Mouse (Mus musculus) liver, embryonic 13.5 days (tissue): Measurements from ENCODE around the gene Tdrd5. TPM values are rescaled to one million over a fixed set of nuclear protein-coding genes. Genes with fewer than 3 reads are reported as not detected.
A peak's percentile ranks its signal among the peaks of the same experiment; 100 is the strongest.
"Not testable (repeated sequence)": the region's sequence is repeated elsewhere in the genome, so short reads cannot be mapped to it uniquely, and the experiment has no call there.

Experiments used
- ATAC-seq: fragments of 200-750 bp; cut with Nextera tagmentation; 2 replicates; pipeline ENCODE4 v1.8.0; 2017; ENCODE audit warnings: low read depth, mild to moderate bottlenecking, moderate number of reproducible peaks, moderate library complexity
- DNase-seq: peaks from one replicate; pipeline ENCODE4 v3.0.0; 2022
- H3K27ac ChIP-seq: fragments of 300-500 bp; sonication (generic); 2 replicates; pipeline ENCODE4 v1.5.1; 2015; ENCODE audit warnings: moderate library complexity, mild to moderate bottlenecking, inconsistent platforms
- H3K27me3 ChIP-seq: fragments of 300-500 bp; sonication (generic); 2 replicates; pipeline ENCODE4 v1.6.1; 2015; ENCODE audit warnings: mild to moderate bottlenecking, inconsistent platforms
- H3K36me3 ChIP-seq: fragments of 300-500 bp; sonication (generic); 2 replicates; pipeline ENCODE4 v1.6.1; 2015; ENCODE audit warnings: mild to moderate bottlenecking, inconsistent platforms
- H3K4me1 ChIP-seq: fragments of 300-500 bp; sonication (generic); replicated peaks from 2 replicates; pipeline ENCODE4 v1.6.1; 2015; ENCODE audit warnings: inconsistent platforms
- H3K4me2 ChIP-seq: fragments of 300-500 bp; sonication (generic); 2 replicates; pipeline ENCODE4 v1.6.1; 2015; ENCODE audit warnings: inconsistent platforms, mild to moderate bottlenecking, moderate library complexity
- H3K4me3 ChIP-seq: fragments of 300-500 bp; sonication (generic); replicated peaks from 2 replicates; pipeline ENCODE4 v1.5.1; 2015; ENCODE audit warnings: mild to moderate bottlenecking, inconsistent platforms
- H3K9ac ChIP-seq: fragments of 300-500 bp; sonication (generic); 2 replicates; pipeline ENCODE4 v1.6.1; 2015; ENCODE audit warnings: mild to moderate bottlenecking, inconsistent platforms
- H3K9me3 ChIP-seq: fragments of 300-500 bp; sonication (generic); replicated peaks from 2 replicates; pipeline ENCODE4 v1.6.1; 2016; ENCODE audit warnings: inconsistent platforms
- WGBS: fragments of 180-500 bp; shearing (Covaris S2); methylation state at CpG from one replicate; pipeline ENCODE4 v1.1.7; 2015; ENCODE audit not compliant: insufficient replicate concordance; 5-methylcytosine and 5-hydroxymethylcytosine counted together
- polyA plus RNA-seq: library from polyadenylated mRNA; unstranded; fragments of >200 nt; fragmentation: Nextera tagmentation; extraction: Ambion mirVana; gene quantifications from 2 replicates; pipeline ENCODE4 v1.2.1, GENCODE M21; 2015

Tdrd5 gene
- polyA plus RNA-seq, 1 experiment from 2014 or later = 0.07 TPM

DNA sequence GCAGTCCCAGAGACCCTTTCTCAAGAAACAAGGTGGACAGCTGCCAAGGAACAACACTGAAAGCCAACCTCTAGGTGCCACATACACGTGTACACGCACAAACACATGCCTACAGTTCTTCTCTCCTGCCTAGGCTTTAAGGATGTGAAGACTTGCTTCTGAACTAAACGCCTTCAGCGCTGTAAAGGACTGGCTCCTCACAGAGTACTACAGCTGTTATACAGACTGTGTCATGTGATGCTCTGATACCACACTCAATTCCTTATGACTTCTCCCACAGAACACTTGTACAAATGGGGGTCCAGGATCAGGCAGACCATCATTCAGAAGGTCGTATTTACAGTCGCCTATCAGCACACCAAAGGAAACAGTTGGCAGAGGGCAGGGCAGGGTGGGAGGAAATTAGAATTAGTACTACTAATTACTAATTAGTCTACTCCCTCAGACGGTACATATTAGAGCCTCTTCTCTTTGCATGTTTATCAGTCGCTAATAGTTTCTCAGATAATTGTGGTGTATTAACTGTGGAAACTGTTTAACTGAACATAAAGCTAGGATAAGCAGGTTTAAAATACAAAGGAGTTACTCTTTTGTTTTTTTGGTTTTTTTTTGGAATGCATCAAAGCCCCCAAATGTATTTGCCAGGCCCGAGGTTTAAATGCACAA lies 14.8 kb downstream of the Tdrd5 start:
- DNase-seq (no peak), ATAC-seq (no peak)
- no peaks in the 10 kb centered on the region for H3K9me3 ChIP-seq
- H3K27me3 ChIP-seq = no peaks in the 10 kb centered on the region
- WGBS = 53% methylated on average over 9 of the region's 9 CpGs
- no peak overlapping the region for H3K27ac ChIP-seq
- H3K9ac ChIP-seq = no peak overlapping the region
- no peak overlapping the region for H3K4me2 ChIP-seq
- H3K4me1 ChIP-seq = no peaks in the 10 kb centered on the region
- H3K4me3 ChIP-seq = no peak overlapping the region
- H3K36me3 ChIP-seq = no peaks in the 10 kb centered on the region

DNA sequence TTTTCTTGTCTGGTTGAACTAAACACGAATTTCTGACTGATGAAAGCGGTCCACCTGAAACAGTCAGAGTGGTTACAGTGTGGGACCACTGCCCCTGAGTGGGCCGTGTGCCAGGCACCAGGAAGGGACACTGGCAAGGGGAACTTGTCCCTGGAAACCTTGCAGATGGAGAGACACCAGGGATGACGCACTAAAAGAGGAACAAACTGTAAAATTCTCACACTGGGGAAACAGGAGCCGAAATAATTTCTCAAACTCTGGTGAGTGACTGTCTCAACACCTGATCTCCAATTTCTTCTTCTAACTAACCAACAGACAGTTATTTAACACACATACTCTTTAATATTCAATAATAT lies 17.9 kb downstream of the Tdrd5 start:
- Histone ChIP-seq H3K36me3 (no peaks in the 10 kb centered on the region), H3K4me3 (no peak overlapping the region), H3K4me2 (no peak overlapping the region), H3K9ac (no peak overlapping the region), H3K27ac (no peak overlapping the region), H3K27me3 (no peaks in the 10 kb centered on the region), H3K4me1 (no peaks in the 10 kb centered on the region), H3K9me3 (no peaks in the 10 kb centered on the region)
- ATAC-seq (no peak), DNase-seq (no peak)
- WGBS = 44% methylated on average over 5 of the region's 5 CpGs

DNA sequence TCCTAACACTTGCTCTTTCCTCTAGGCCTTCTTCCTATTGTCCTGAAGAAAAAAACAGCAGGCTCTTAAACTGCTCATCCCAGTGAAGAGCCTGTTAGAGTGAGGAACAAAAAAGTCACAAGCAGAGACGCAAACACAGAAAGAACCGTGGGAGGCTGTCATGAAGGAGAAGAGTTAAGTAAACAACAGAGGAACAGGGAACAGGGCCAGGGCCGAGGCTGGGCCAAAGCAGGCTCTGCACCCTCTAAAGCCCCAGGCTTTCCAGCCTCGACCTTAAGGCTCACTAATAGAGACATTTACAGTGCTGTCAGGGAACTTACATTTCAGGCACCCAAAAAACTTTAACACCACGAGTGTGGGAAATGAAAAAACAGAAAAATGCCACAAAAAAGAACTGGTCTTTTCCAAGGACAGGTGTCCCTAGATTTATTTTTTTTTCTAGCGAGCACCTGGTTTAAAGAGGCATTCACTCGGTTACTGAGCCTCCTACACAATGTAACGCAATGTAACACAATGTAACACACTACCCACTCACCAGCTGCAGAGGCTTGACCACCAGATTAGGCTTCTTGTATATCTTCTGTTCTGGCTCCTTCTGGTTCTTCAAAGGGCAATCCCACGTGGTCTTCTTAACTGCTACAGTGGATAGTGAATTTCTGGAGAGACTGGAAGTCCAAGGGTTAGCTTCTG lies 18.5 kb downstream of the Tdrd5 start:
- WGBS = 34% methylated on average over 9 of the region's 9 CpGs
- Histone ChIP-seq H3K27ac (no peak overlapping the region), H3K4me2 (no peak overlapping the region), H3K9ac (no peak overlapping the region), H3K4me3 (no peak overlapping the region), H3K9me3 (no peaks in the 10 kb centered on the region), H3K4me1 (no peaks in the 10 kb centered on the region), H3K36me3 (no peaks in the 10 kb centered on the region), H3K27me3 (no peaks in the 10 kb centered on the region)
- ATAC-seq (no peak), DNase-seq (no peak)

DNA sequence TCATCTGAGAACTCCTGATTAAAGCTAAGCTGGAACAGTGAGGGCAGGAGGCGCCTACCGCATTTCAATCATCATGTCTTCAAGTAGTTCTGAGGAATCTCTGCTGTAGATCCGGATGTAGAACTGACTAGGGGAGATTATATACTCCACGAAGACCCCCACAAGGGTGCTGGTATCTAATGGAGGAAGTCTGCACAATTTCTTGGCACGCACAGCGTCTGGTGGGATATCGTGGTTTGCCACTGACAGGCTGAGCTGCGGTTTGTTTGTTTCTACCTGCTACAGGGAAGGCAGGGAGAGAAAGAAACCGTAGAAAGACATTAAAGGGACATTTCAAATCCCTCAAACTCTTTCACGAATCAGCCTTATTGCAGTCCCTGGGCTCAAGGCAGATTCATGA lies 19.3 kb downstream of the Tdrd5 start:
- no peaks in the 10 kb centered on the region for H3K27me3 ChIP-seq
- 16% methylated on average over 10 of the region's 10 CpGs for WGBS
- H3K4me1 ChIP-seq = no peaks in the 10 kb centered on the region
- no peaks in the 10 kb centered on the region for H3K36me3 ChIP-seq
- no peak overlapping the region for H3K4me3 ChIP-seq
- no peak overlapping the region for H3K9ac ChIP-seq
- DNase-seq (no peak), ATAC-seq (no peak)
- no peaks in the 10 kb centered on the region for H3K9me3 ChIP-seq
- no peak overlapping the region for H3K27ac ChIP-seq
- H3K4me2 ChIP-seq = no peak overlapping the region

DNA sequence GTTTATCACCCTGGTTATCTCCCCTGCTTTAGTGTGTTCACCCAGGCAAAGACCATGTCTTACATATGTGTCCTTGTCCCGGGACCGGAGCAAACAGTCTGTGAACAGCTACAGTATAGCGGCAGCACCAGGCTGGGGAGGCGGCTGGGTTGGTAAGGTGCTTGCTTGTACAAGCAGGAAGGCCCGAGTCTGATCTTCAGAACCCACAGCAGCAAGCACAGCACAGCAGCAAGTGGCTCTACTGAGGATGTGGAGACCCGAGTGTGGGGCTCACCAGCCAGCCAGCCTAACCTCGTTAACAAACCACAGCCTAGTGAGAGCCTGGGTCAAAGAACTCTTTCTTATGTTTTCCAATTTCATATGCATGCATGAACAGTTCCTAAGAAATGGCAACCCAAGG lies 23.3 kb downstream of the Tdrd5 start:
- Histone ChIP-seq H3K9me3 (no peaks in the 10 kb centered on the region), H3K4me3 (no peak overlapping the region), H3K4me2 (no peak overlapping the region), H3K9ac (no peak overlapping the region), H3K27me3 (no peaks in the 10 kb centered on the region), H3K36me3 (no peaks in the 10 kb centered on the region), H3K4me1 (no peaks in the 10 kb centered on the region), H3K27ac (no peak overlapping the region)
- WGBS = 52% methylated on average over 7 of the region's 7 CpGs
- DNase-seq (no peak), ATAC-seq (no peak)

DNA sequence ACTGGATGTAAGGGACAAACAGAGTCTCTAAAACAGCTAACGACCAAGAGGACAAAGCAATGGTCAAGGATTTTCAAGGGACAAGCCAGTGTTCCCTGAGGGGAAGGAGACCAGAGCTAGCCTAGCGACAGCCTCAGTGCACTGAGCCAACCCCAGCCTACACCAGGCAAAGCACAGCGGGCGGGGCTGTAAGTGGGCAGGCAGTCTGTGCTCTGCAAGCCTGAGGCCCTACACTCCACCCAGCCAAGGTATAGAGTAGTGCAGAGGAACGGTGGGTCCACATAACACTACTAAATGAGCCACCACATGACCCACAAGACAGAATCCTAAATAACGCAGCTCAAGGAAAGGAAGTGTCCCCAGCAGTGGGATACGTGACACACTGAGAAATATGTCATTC lies 29.8 kb downstream of the Tdrd5 start:
- H3K4me1 ChIP-seq = no peaks in the 10 kb centered on the region
- no peak for DNase-seq
- 53% methylated on average over 7 of the region's 7 CpGs for WGBS
- no peak overlapping the region for H3K9ac ChIP-seq
- no peaks in the 10 kb centered on the region for H3K9me3 ChIP-seq
- H3K4me3 ChIP-seq = no peak overlapping the region
- no peak overlapping the region for H3K27ac ChIP-seq
- ATAC-seq = no peak
- no peak overlapping the region for H3K4me2 ChIP-seq
- H3K36me3 ChIP-seq = no peaks in the 10 kb centered on the region
- H3K27me3 ChIP-seq = no peaks in the 10 kb centered on the region

DNA sequence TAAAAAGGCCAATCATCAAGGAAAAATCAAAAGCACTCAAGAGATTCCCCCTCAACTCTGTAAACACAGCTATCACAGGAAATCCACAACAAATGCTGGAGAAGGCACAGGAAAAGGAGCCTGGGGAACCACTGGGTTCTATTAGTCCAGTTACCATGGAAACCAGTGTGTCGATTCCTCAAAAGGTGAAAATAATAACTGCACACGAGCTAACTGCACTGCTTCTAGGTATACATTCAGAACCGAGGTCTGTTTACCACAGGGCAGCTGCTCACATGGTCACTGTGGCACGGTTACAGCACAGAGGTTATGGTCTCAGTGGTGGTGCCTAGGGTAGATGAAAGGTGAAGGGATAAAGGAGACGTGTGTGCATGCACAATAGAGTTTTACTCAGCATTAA lies 31.8 kb downstream of the Tdrd5 start:
- Histone ChIP-seq H3K27me3 (no peaks in the 10 kb centered on the region; the same call in 1 of the 2 replicates), H3K4me3 (no peak overlapping the region), H3K9ac (no peak overlapping the region), H3K4me2 (no peak overlapping the region), H3K9me3 (no peaks in the 10 kb centered on the region), H3K27ac (no peak overlapping the region), H3K4me1 (no peaks in the 10 kb centered on the region), H3K36me3 (no peaks in the 10 kb centered on the region)
- WGBS = 38% methylated on average over 5 of the region's 5 CpGs
- DNase-seq (no peak), ATAC-seq (no peak)

DNA sequence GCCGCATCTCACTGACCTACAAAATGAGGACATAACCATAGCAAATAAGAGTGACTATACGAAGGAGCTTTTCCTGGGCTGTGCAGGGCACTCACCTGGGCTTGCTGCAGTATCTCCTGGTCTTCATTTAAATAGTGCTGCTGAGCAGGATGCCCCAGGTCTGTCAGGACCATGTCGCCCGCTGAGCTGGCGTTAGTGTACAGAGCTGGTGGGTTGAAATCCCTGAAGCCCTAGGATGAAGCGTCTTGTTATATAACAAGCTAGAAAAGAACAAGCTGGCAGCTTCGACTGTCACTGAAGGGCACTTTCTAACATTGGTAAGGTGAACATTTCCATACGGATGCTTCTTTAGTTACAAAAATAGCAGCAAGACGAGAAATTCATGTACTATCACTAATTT lies 33.0 kb downstream of the Tdrd5 start:
- no peak for DNase-seq
- Histone ChIP-seq H3K4me2 (no peak overlapping the region), H3K9me3 (no peaks in the 10 kb centered on the region), H3K36me3 (no peaks in the 10 kb centered on the region), H3K9ac (no peak overlapping the region), H3K27ac (no peak overlapping the region), H3K27me3 (no peaks in the 10 kb centered on the region; the same call in 1 of the 2 replicates), H3K4me1 (no peaks in the 10 kb centered on the region), H3K4me3 (no peak overlapping the region)
- WGBS = 67% methylated on average over 9 of the region's 9 CpGs
- no peak for ATAC-seq

DNA sequence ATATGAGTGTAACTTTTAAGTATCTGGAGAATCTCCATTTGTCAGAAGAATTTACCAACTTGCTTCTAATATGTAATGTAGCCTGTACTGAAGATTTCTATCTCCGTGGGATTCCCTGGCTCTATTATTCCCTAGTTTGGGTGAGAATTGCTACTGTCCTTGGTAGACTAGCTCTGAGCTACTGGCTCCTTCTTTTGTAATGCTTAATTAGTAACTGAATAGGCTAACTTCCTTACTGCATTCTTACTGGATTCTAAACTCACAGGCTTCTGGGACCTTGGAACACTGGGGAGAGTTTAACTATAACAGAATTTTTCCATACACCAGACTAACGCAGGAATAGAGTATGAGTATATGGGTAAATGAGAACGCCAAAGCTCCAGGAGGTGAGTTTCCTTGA lies 34.9 kb downstream of the Tdrd5 start:
- ATAC-seq = not testable (repeated sequence)
- 49% methylated on average over 3 of the region's 3 CpGs for WGBS

DNA sequence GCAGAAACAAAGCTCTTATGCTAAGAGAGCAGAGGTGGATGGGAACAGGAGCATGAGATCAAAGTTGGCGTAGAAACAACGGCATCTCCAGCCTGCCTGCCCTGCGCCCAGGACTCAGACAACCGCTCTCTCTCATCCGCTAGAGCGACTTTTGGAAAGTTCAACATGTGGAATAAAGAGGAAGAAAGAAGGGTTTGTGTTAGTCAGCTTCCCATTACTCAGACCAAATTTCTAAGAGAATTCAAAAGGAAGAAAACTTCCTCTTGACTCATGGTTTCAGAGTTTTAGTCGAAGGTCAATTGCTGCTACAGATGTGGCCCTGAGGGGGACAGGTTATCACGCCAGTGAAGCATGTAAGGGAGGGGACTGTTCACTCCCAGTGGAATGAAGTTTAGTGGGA lies 39.5 kb downstream of the Tdrd5 start:
- Histone ChIP-seq H3K4me3 (no peak overlapping the region), H3K27ac (no peak overlapping the region), H3K27me3 (no peaks in the 10 kb centered on the region; the same call in 1 of the 2 replicates), H3K4me1 (no peaks in the 10 kb centered on the region), H3K9me3 (no peaks in the 10 kb centered on the region), H3K4me2 (no peak overlapping the region), H3K9ac (no peak overlapping the region), H3K36me3 (no peaks in the 10 kb centered on the region)
- no peak for ATAC-seq
- DNase-seq = no peak
- 76% methylated on average over 8 of the region's 8 CpGs for WGBS

More for the DNA sequence above, 34.9 kb downstream of the Tdrd5 start:
- not testable (repeated sequence) for DNase-seq, H3K9me3 ChIP-seq, H3K27ac ChIP-seq, H3K4me1 ChIP-seq, H3K27me3 ChIP-seq, H3K4me3 ChIP-seq, H3K36me3 ChIP-seq, H3K4me2 ChIP-seq, H3K9ac ChIP-seq

DNA sequence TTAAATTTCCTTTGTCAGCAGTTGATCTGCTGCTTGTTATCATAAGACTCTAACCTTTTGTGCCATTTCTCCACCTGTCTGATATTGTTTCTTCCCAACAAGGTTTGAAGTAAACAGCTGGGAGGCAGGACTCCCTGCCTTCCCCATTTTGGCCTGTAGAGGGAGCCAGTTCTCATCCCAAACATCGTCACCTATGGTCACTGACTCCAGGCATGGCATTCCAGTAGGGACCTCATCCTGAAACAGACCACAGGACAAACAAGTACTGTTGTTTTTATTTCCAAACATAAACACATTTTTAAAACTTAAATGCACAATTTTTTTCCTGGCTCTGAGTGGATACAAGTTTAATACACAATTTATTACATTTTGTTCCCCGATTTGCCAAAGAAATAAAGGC lies 40.1 kb downstream of the Tdrd5 start:
- Histone ChIP-seq H3K4me1 (no peaks in the 10 kb centered on the region), H3K27ac (no peak overlapping the region), H3K4me2 (no peak overlapping the region), H3K9ac (no peak overlapping the region), H3K27me3 (no peaks in the 10 kb centered on the region; the same call in 1 of the 2 replicates), H3K9me3 (no peaks in the 10 kb centered on the region), H3K36me3 (no peaks in the 10 kb centered on the region), H3K4me3 (no peak overlapping the region)
- DNase-seq (peak; percentile 33), ATAC-seq (no peak)
- WGBS = 59% methylated on average over 2 of the region's 2 CpGs

DNA sequence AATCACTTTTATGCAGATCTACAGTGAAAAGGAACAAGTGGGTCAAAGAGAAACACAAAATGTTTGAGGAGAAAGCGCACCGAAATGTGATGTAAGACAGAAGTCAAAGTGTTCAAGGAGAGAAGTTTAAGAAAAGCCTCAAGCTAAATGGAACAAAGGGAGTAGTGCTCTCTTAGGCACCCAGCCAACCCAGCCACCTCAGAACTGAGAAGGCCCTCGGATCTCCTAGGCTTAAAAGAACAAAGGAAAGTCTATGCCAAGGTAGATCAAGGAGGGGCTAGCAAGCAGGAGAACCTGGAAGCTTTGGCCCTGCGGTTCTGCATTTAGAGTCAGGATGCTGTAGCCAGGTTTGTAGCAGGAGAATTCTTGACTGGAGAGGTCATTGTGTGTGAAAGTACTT lies 48.6 kb downstream of the Tdrd5 start:
- Histone ChIP-seq H3K27ac (no peak overlapping the region), H3K27me3 (no peaks in the 10 kb centered on the region), H3K4me3 (no peak overlapping the region), H3K36me3 (no peaks in the 10 kb centered on the region), H3K9ac (no peak overlapping the region), H3K4me2 (no peak overlapping the region), H3K4me1 (no peaks in the 10 kb centered on the region), H3K9me3 (no peaks in the 10 kb centered on the region)
- ATAC-seq (no peak), DNase-seq (no peak)
- 69% methylated on average over 4 of the region's 4 CpGs for WGBS
